Mouse (Mus musculus): ENCODE measurements around the gene Mtmr6. TPM values are rescaled to one million over a fixed set of nuclear protein-coding genes. Genes with fewer than 3 reads are reported as not detected.

Mtmr6 gene
- total and polyA plus RNA-seq, 3 experiments, result 17.4 to 31.0 (median 29.1) TPM

GRCm38 (mm10) chr14:60254774-60255173 lies 10.3 kb upstream of the Mtmr6 start:
- H3K27ac ChIP-seq, result no peak overlapping the region
- no peaks in the 10 kb centered on the region for H3K36me3 ChIP-seq (ENCODE audit: control insufficient read depth, insufficient read depth, low read length)
- no peaks in the 10 kb centered on the region for H3K27me3 ChIP-seq (ENCODE audit: control insufficient read depth, insufficient read depth, low read length)
- intact Hi-C loops (cut with DNase I), result loop anchor here (10.0 kb wide), 2 partner anchors 530 to 920 kb away; partner anchors contain the start of gene Mipep
- peaks cover 3% of the 10 kb centered on the region; the same call in 1 of the 2 replicates for H3K79me2 ChIP-seq (replicated peaks; ENCODE audit: control insufficient read depth, insufficient read depth, low read length)
- H3K9ac ChIP-seq (ENCODE audit: low read depth, low read length), result no peak overlapping the region
- no peaks in the 10 kb centered on the region; the same call in none of the 2 replicates for H3K4me1 ChIP-seq (ENCODE audit: control insufficient read depth, insufficient read depth, low read length)
- DNase-seq, result no peak
- H3K4me3 ChIP-seq, result no peak overlapping the region
- no peak for TF ChIP-seq EP300 (IDR thresholded peaks at IDR 0.05; ENCODE audit: insufficient read depth, low read depth, low read length)
- no peak for TF ChIP-seq POLR2A (IDR thresholded peaks at IDR 0.05; ENCODE audit: insufficient read depth, low read depth, low read length)
- TF ChIP-seq CTCF (IDR thresholded peaks at IDR 0.05), result no peak

GRCm38 (mm10) chr14:60256356-60256755 lies 8.7 kb upstream of the Mtmr6 start:
- DNase-seq, result no peak
- TF ChIP-seq EP300 (IDR thresholded peaks at IDR 0.05; ENCODE audit: insufficient read depth, low read depth, low read length), result no peak
- no peak for TF ChIP-seq CTCF (IDR thresholded peaks at IDR 0.05)
- TF ChIP-seq POLR2A (IDR thresholded peaks at IDR 0.05; ENCODE audit: insufficient read depth, low read depth, low read length), result no peak
- no peak overlapping the region for H3K4me3 ChIP-seq
- 27% methylated on average over 3 of the region's 3 CpGs for WGBS
- H3K27ac ChIP-seq, result no peak overlapping the region
- H3K9ac ChIP-seq (ENCODE audit: low read depth, low read length), result no peak overlapping the region
- no peaks in the 10 kb centered on the region for H3K79me2 ChIP-seq (replicated peaks; ENCODE audit: control insufficient read depth, insufficient read depth, low read length)
- no peaks in the 10 kb centered on the region for H3K36me3 ChIP-seq (ENCODE audit: control insufficient read depth, insufficient read depth, low read length)
- intact Hi-C loops (cut with DNase I), result loop anchor here (10.0 kb wide), 2 partner anchors 528 to 918 kb away; partner anchors contain the start of gene Mipep
- no peaks in the 10 kb centered on the region for H3K27me3 ChIP-seq (ENCODE audit: control insufficient read depth, insufficient read depth, low read length)
- H3K4me1 ChIP-seq (ENCODE audit: control insufficient read depth, insufficient read depth, low read length), result no peaks in the 10 kb centered on the region; the same call in none of the 2 replicates

- intact Hi-C loops (cut with DNase I), result loop anchor here (10.0 kb wide), 2 partner anchors 528 to 918 kb away; partner anchors contain the start of gene Mipep
- Histone ChIP-seq H3K4me3 (no peak overlapping the region), H3K79me2 (replicated peaks; ENCODE audit: control insufficient read depth, insufficient read depth, low read length) (no peaks in the 10 kb centered on the region), H3K4me1 (ENCODE audit: control insufficient read depth, insufficient read depth, low read length) (no peaks in the 10 kb centered on the region; the same call in none of the 2 replicates), H3K36me3 (ENCODE audit: control insufficient read depth, insufficient read depth, low read length) (no peaks in the 10 kb centered on the region), H3K27ac (no peak overlapping the region), H3K9ac (ENCODE audit: low read depth, low read length) (no peak overlapping the region), H3K27me3 (ENCODE audit: control insufficient read depth, insufficient read depth, low read length) (no peaks in the 10 kb centered on the region)
- WGBS, result 77% methylated on average over 4 of the region's 4 CpGs
- DNase-seq, result no peak
- TF ChIP-seq CTCF (IDR thresholded peaks at IDR 0.05) (no peak), EP300 (IDR thresholded peaks at IDR 0.05; ENCODE audit: insufficient read depth, low read depth, low read length) (no peak), POLR2A (IDR thresholded peaks at IDR 0.05; ENCODE audit: insufficient read depth, low read depth, low read length) (no peak)
Observed at GRCm38 (mm10) chr14:60257101-60257500, 7.9 kb upstream of the Mtmr6 start.

- no peaks in the 10 kb centered on the region for H3K79me2 ChIP-seq (replicated peaks; ENCODE audit: control insufficient read depth, insufficient read depth, low read length)
- intact Hi-C loops (cut with DNase I), result loop anchor here (10.0 kb wide), 2 partner anchors 527 to 917 kb away; partner anchors contain the start of gene Mipep
- no peaks in the 10 kb centered on the region for H3K36me3 ChIP-seq (ENCODE audit: control insufficient read depth, insufficient read depth, low read length)
- H3K27me3 ChIP-seq (ENCODE audit: control insufficient read depth, insufficient read depth, low read length), result no peaks in the 10 kb centered on the region
- no peak for DNase-seq
- H3K27ac ChIP-seq, result no peak overlapping the region
- no peak overlapping the region for H3K9ac ChIP-seq (ENCODE audit: low read depth, low read length)
- WGBS, result 86% methylated on average over 1 of the region's 1 CpGs
- TF ChIP-seq POLR2A (IDR thresholded peaks at IDR 0.05; ENCODE audit: insufficient read depth, low read depth, low read length) (no peak), CTCF (IDR thresholded peaks at IDR 0.05) (no peak), EP300 (IDR thresholded peaks at IDR 0.05; ENCODE audit: insufficient read depth, low read depth, low read length) (no peak)
- H3K4me1 ChIP-seq (ENCODE audit: control insufficient read depth, insufficient read depth, low read length), result no peaks in the 10 kb centered on the region
- no peak overlapping the region for H3K4me3 ChIP-seq
Observed at GRCm38 (mm10) chr14:60257851-60258250, 7.2 kb upstream of the Mtmr6 start.

- H3K79me2 ChIP-seq (replicated peaks; ENCODE audit: control insufficient read depth, insufficient read depth, low read length), result no peaks in the 10 kb centered on the region
- intact Hi-C loops (cut with DNase I), result loop anchor here (10.0 kb wide), 3 partner anchors 432 to 1182 kb away; partner anchors contain the start of gene Cdadc1
- H3K9ac ChIP-seq (ENCODE audit: low read depth, low read length), result no peak overlapping the region
- H3K4me1 ChIP-seq (ENCODE audit: control insufficient read depth, insufficient read depth, low read length), result no peaks in the 10 kb centered on the region; the same call in 1 of the 2 replicates
- H3K27me3 ChIP-seq (ENCODE audit: control insufficient read depth, insufficient read depth, low read length), result no peaks in the 10 kb centered on the region
- H3K4me3 ChIP-seq, result no peak overlapping the region
- no peak for TF ChIP-seq EP300 (IDR thresholded peaks at IDR 0.05; ENCODE audit: insufficient read depth, low read depth, low read length)
- no peak for TF ChIP-seq CTCF (IDR thresholded peaks at IDR 0.05)
- no peak for TF ChIP-seq POLR2A (IDR thresholded peaks at IDR 0.05; ENCODE audit: insufficient read depth, low read depth, low read length)
- no peaks in the 10 kb centered on the region for H3K36me3 ChIP-seq (ENCODE audit: control insufficient read depth, insufficient read depth, low read length)
- 50% methylated on average over 7 of the region's 7 CpGs for WGBS
- no peak for DNase-seq
- H3K27ac ChIP-seq, result no peak overlapping the region
Observed at GRCm38 (mm10) chr14:60262316-60262715, 2.7 kb upstream of the Mtmr6 start.

- intact Hi-C loops (cut with DNase I), result loop anchor here (10.0 kb wide), 3 partner anchors 425 to 1175 kb away; partner anchors contain the start of gene Cdadc1
- Histone ChIP-seq H3K27ac (no peak overlapping the region), H3K9ac (ENCODE audit: low read depth, low read length) (no peak overlapping the region), H3K79me2 (replicated peaks; ENCODE audit: control insufficient read depth, insufficient read depth, low read length) (peaks cover 4% of the 10 kb centered on the region; the same call in 1 of the 2 replicates), H3K27me3 (ENCODE audit: control insufficient read depth, insufficient read depth, low read length) (no peaks in the 10 kb centered on the region), H3K4me3 (no peak overlapping the region), H3K36me3 (ENCODE audit: control insufficient read depth, insufficient read depth, low read length) (no peaks in the 10 kb centered on the region), H3K4me1 (ENCODE audit: control insufficient read depth, insufficient read depth, low read length) (peaks cover 3% of the 10 kb centered on the region)
- DNase-seq, result peak in 1 of 2 experiments; percentile 41
- WGBS, result 75% methylated on average over 6 of the region's 6 CpGs
- TF ChIP-seq EP300 (IDR thresholded peaks at IDR 0.05; ENCODE audit: insufficient read depth, low read depth, low read length) (no peak), POLR2A (IDR thresholded peaks at IDR 0.05; ENCODE audit: insufficient read depth, low read depth, low read length) (no peak), CTCF (IDR thresholded peaks at IDR 0.05) (no peak)
Observed at GRCm38 (mm10) chr14:60269333-60269732, 4.3 kb downstream of the Mtmr6 start.
